9 mouse cellular contexts compared by ENCODE assay signal in genomic region chr16:10369468-10369934, GRCm38 (mm10). TPM values are rescaled to one million over a fixed set of nuclear protein-coding genes. Genes with fewer than 3 reads are reported as not detected.
DNase-seq lines count a peak whose midpoint lies in the region; ATAC-seq and TF ChIP-seq lines count a peak whose summit lies in the region.
"Had no signal": no experiment of that assay in that cellular context is flagged by ENCODE, and none has a peak within 500 bp of the region (broad histone marks: within the 10 kb centered on the region; RNA-seq: fewer than 3 reads in every experiment).

No protein-coding gene starts in this region.

- H3K9ac ChIP-seq in forebrain, embryonic 15.5 days (replicated peaks) = no peak overlapping the region
- no peak overlapping the region for H3K9ac ChIP-seq in forebrain, embryonic 12.5 days
- no peak overlapping the region for H3K9ac ChIP-seq in lung, embryonic 16.5 days (ENCODE audit: low read length)
- no peak overlapping the region for H3K9ac ChIP-seq in neural tube, embryonic 14.5 days (replicated peaks; ENCODE audit: low read depth, low read length)
- no peak overlapping the region for H3K9ac ChIP-seq in liver, embryonic 11.5 days (ENCODE audit: low read depth, low read length)
- H3K9ac ChIP-seq: stomach, embryonic 15.5 days had no signal

- H3K27me3 ChIP-seq in forebrain, embryonic 15.5 days = no peaks in the 10 kb centered on the region
- H3K27me3 ChIP-seq in forebrain, embryonic 12.5 days = no peaks in the 10 kb centered on the region
- H3K27me3 ChIP-seq in lung, embryonic 16.5 days (ENCODE audit: control insufficient read depth, insufficient read depth, low read depth, low read length) = no peaks in the 10 kb centered on the region
- H3K27me3 ChIP-seq in neural tube, embryonic 14.5 days (ENCODE audit: control insufficient read depth, insufficient read depth, low read length) = no peaks in the 10 kb centered on the region
- H3K27me3 ChIP-seq in liver, embryonic 11.5 days (replicated peaks; ENCODE audit: control insufficient read depth, insufficient read depth, low read length) = no peaks in the 10 kb centered on the region
- H3K27me3 ChIP-seq: stomach, embryonic 15.5 days had no signal

- H3K4me1 ChIP-seq in forebrain, embryonic 15.5 days = peaks cover 20% of the 10 kb centered on the region
- peaks cover 19% of the 10 kb centered on the region for H3K4me1 ChIP-seq in forebrain, embryonic 12.5 days
- peaks cover 39% of the 10 kb centered on the region for H3K4me1 ChIP-seq in lung, embryonic 16.5 days (replicated peaks; ENCODE audit: control insufficient read depth, insufficient read depth, low read length)
- H3K4me1 ChIP-seq in lung, adult 2 months (ENCODE audit: control insufficient read depth, insufficient read depth, low read length) = peaks cover 4% of the 10 kb centered on the region
- H3K4me1 ChIP-seq in neural tube, embryonic 14.5 days (ENCODE audit: control insufficient read depth, insufficient read depth, low read length) = peaks cover 2% of the 10 kb centered on the region; the same call in 1 of the 2 replicates
- H3K4me1 ChIP-seq in liver, embryonic 11.5 days (replicated peaks; ENCODE audit: control insufficient read depth, insufficient read depth, low read length) = no peaks in the 10 kb centered on the region

- no peak overlapping the region; the same call in 1 of the 2 replicates for H3K27ac ChIP-seq in forebrain, embryonic 15.5 days (replicated peaks)
- H3K27ac ChIP-seq in forebrain, embryonic 12.5 days = no peak overlapping the region
- peak overlapping the region; percentile 63 for H3K27ac ChIP-seq in lung, embryonic 16.5 days (ENCODE audit: low read length)
- H3K27ac ChIP-seq in neural tube, embryonic 14.5 days (ENCODE audit: low read depth, low read length) = no peak overlapping the region
- no peak overlapping the region for H3K27ac ChIP-seq in liver, embryonic 11.5 days (ENCODE audit: low read depth, low read length)
- H3K27ac ChIP-seq: stomach, embryonic 15.5 days had no signal

- WGBS in forebrain, embryonic 15.5 days = 46% methylated on average over 3 of the region's 3 CpGs
- 65% methylated on average over 3 of the region's 3 CpGs for WGBS in forebrain, embryonic 12.5 days
- 71% methylated on average over 3 of the region's 3 CpGs for WGBS in lung, embryonic 16.5 days
- whole genome bisulfite sequencing in lung, adult 2 months = 58% methylated on average over 3 of the region's 3 CpGs
- 47% methylated on average over 3 of the region's 3 CpGs for WGBS in neural tube, embryonic 14.5 days
- 71% methylated on average over 3 of the region's 3 CpGs for WGBS in liver, embryonic 11.5 days

- 0 out of 2 replicates have a peak, but pooled peaks have one; percentile 27 for ATAC-seq in forebrain, embryonic 15.5 days (replicated peaks)
- ATAC-seq in forebrain, embryonic 12.5 days (ENCODE audit: low FRiP score) = no peak
- ATAC-seq in lung, embryonic 16.5 days (ENCODE audit: low read depth) = peak; percentile 49
- peak; percentile 85 for ATAC-seq in neural tube, embryonic 14.5 days (ENCODE audit: low read depth)
- ATAC-seq in liver, embryonic 11.5 days (replicated peaks; ENCODE audit: low FRiP score) = no peak

- no peak for TF ChIP-seq CTCF in lung, adult 2 months (IDR thresholded peaks at IDR 0.05; ENCODE audit: insufficient read depth, low read length)

- H3K9me3 ChIP-seq in forebrain, embryonic 15.5 days = no peaks in the 10 kb centered on the region
- H3K9me3 ChIP-seq in forebrain, embryonic 12.5 days = no peaks in the 10 kb centered on the region
- H3K9me3 ChIP-seq in lung, embryonic 16.5 days (ENCODE audit: control insufficient read depth, low read length) = no peaks in the 10 kb centered on the region
- no peaks in the 10 kb centered on the region for H3K9me3 ChIP-seq in neural tube, embryonic 14.5 days (ENCODE audit: control insufficient read depth, low read length)
- no peaks in the 10 kb centered on the region for H3K9me3 ChIP-seq in liver, embryonic 11.5 days (ENCODE audit: control insufficient read depth, low read length)
- H3K9me3 ChIP-seq: stomach, embryonic 15.5 days had no signal

- DNase-seq in lung, adult 2 months = no peak
- peak; percentile 11 to 47 for DNase-seq in layer of hippocampus, adult 18-20 months (ENCODE audit: low spot score in 2 of 2)
- DNase-seq in liver, embryonic 11.5 days (ENCODE audit: low spot score) = no peak
- DNase-seq in spleen, postnatal 14 days (ENCODE audit: low spot score in 2 of 2) = no peak

- no peaks in the 10 kb centered on the region for H3K36me3 ChIP-seq in forebrain, embryonic 15.5 days
- no peaks in the 10 kb centered on the region for H3K36me3 ChIP-seq in forebrain, embryonic 12.5 days (replicated peaks)
- no peaks in the 10 kb centered on the region for H3K36me3 ChIP-seq in lung, embryonic 16.5 days (ENCODE audit: control insufficient read depth, insufficient read depth, low read length)
- H3K36me3 ChIP-seq in neural tube, embryonic 14.5 days (ENCODE audit: control insufficient read depth, insufficient read depth, low read length) = no peaks in the 10 kb centered on the region
- no peaks in the 10 kb centered on the region for H3K36me3 ChIP-seq in liver, embryonic 11.5 days (ENCODE audit: control insufficient read depth, insufficient read depth, low read length)
- H3K36me3 ChIP-seq: stomach, embryonic 15.5 days had no signal

- no peak for TF ChIP-seq POLR2A in lung, adult 2 months (IDR thresholded peaks at IDR 0.05; ENCODE audit: borderline replicate concordance, extremely low read depth, low read depth, low read length)

- H3K4me2 ChIP-seq in forebrain, embryonic 15.5 days (replicated peaks) = no peak overlapping the region
- no peak overlapping the region for H3K4me2 ChIP-seq in forebrain, embryonic 12.5 days
- no peak overlapping the region for H3K4me2 ChIP-seq in lung, embryonic 16.5 days (ENCODE audit: low read depth, low read length)
- H3K4me2 ChIP-seq in neural tube, embryonic 14.5 days (ENCODE audit: low read depth, low read length) = no peak overlapping the region
- no peak overlapping the region for H3K4me2 ChIP-seq in liver, embryonic 11.5 days
- H3K4me2 ChIP-seq: stomach, embryonic 15.5 days had no signal

- H3K4me3 ChIP-seq in forebrain, embryonic 15.5 days = no peak overlapping the region
- no peak overlapping the region for H3K4me3 ChIP-seq in forebrain, embryonic 12.5 days (replicated peaks)
- no peak overlapping the region for H3K4me3 ChIP-seq in lung, embryonic 16.5 days (ENCODE audit: low read length)
- no peak overlapping the region for H3K4me3 ChIP-seq in lung, adult 2 months (replicated peaks; ENCODE audit: extremely low read depth, low read depth, low read length)
- no peak overlapping the region for H3K4me3 ChIP-seq in neural tube, embryonic 14.5 days (ENCODE audit: low read depth, low read length)
- no peak overlapping the region for H3K4me3 ChIP-seq in liver, embryonic 11.5 days (ENCODE audit: low read depth, low read length)
- H3K4me3 ChIP-seq: stomach, embryonic 15.5 days had no signal

RNA-seq across cellular contexts. Expression of gene Tekt5, which starts 25.8 kb away (rescaled TPM):
- 2.4 and 3.0 TPM in 2 replicates for polyA plus RNA-seq in forebrain, embryonic 15.5 days (2015; fragmentation: Nextera tagmentation; extraction: Ambion mirVana)
- 0.14 and 0.18 TPM in 2 replicates for polyA plus RNA-seq in forebrain, embryonic 12.5 days (2016; fragmentation: Nextera tagmentation; extraction: Ambion mirVana)
- polyA plus RNA-seq in lung, embryonic 16.5 days (2015; fragmentation: Nextera tagmentation; extraction: Ambion mirVana) = 2.9 and 4.2 TPM in 2 replicates
- polyA plus RNA-seq in lung, adult 2 months (2012; rRNA removed) = 6.8 and 9.2 TPM in 2 replicates
- total RNA-seq in layer of hippocampus, adult 18-20 months (2021) = 1 to 10 TPM; 6.3 to 9.6 TPM
- 12.8 and 20.9 TPM in 2 replicates for polyA plus RNA-seq in neural tube, embryonic 14.5 days (2014; fragmentation: Nextera tagmentation; extraction: Ambion mirVana)
- 0.16 TPM in 1 of 2 replicates, not detected in the other for polyA plus RNA-seq in liver, embryonic 11.5 days (2014; fragmentation: Nextera tagmentation; extraction: Ambion mirVana)

RNA-seq across cellular contexts. Expression of gene Nubp1, which starts 42.2 kb away (rescaled TPM):
- polyA plus RNA-seq in forebrain, embryonic 15.5 days (2015; fragmentation: Nextera tagmentation; extraction: Ambion mirVana) = 45.9 and 48.6 TPM in 2 replicates
- 54.3 and 57.9 TPM in 2 replicates for polyA plus RNA-seq in forebrain, embryonic 12.5 days (2016; fragmentation: Nextera tagmentation; extraction: Ambion mirVana)
- 59.7 and 59.9 TPM in 2 replicates for polyA plus RNA-seq in lung, embryonic 16.5 days (2015; fragmentation: Nextera tagmentation; extraction: Ambion mirVana)
- 25.9 and 31.0 TPM in 2 replicates for polyA plus RNA-seq in lung, adult 2 months (2012; rRNA removed)
- 10 to 100 TPM; 14.2 to 16.1 TPM for total RNA-seq in layer of hippocampus, adult 18-20 months (2021)
- polyA plus RNA-seq in neural tube, embryonic 14.5 days (2014; fragmentation: Nextera tagmentation; extraction: Ambion mirVana) = 49.7 and 55.9 TPM in 2 replicates
- 69.9 and 78.0 TPM in 2 replicates for polyA plus RNA-seq in liver, embryonic 11.5 days (2014; fragmentation: Nextera tagmentation; extraction: Ambion mirVana)

RNA-seq across cellular contexts. Expression of gene Emp2, which starts 55.7 kb away (rescaled TPM):
- 5.9 and 7.2 TPM in 2 replicates for polyA plus RNA-seq in forebrain, embryonic 15.5 days (2015; fragmentation: Nextera tagmentation; extraction: Ambion mirVana)
- 2.6 and 3.6 TPM in 2 replicates for polyA plus RNA-seq in forebrain, embryonic 12.5 days (2016; fragmentation: Nextera tagmentation; extraction: Ambion mirVana)
- 131 and 151 TPM in 2 replicates for polyA plus RNA-seq in lung, embryonic 16.5 days (2015; fragmentation: Nextera tagmentation; extraction: Ambion mirVana)
- polyA plus RNA-seq in lung, adult 2 months (2012; rRNA removed) = 763 and 1,000 TPM in 2 replicates
- total RNA-seq in layer of hippocampus, adult 18-20 months (2021) = 10 to 100 TPM; 14.7 to 15.5 TPM
- polyA plus RNA-seq in neural tube, embryonic 14.5 days (2014; fragmentation: Nextera tagmentation; extraction: Ambion mirVana) = 14.4 and 17.7 TPM in 2 replicates
- polyA plus RNA-seq in liver, embryonic 11.5 days (2014; fragmentation: Nextera tagmentation; extraction: Ambion mirVana) = 8.5 and 9.0 TPM in 2 replicates

Comparison
In these comparisons a context has a peak if more than half of its experiments do, and no peak if none do; other contexts are left out.
1. ATAC-seq: peak in forebrain, embryonic 15.5 days (single experiment), lung, embryonic 16.5 days (single experiment) and neural tube, embryonic 14.5 days (single experiment); none in forebrain, embryonic 12.5 days (single experiment) and liver, embryonic 11.5 days (single experiment).
2. DNase-seq: peak in layer of hippocampus, adult 18-20 months (2 of 2); none in lung, adult 2 months (single experiment), liver, embryonic 11.5 days (single experiment) and spleen, postnatal 14 days (0 of 2).